Comparison of ENCODE assay signal across 8 mouse cellular contexts in genomic region chr4:136143193-136143976, GRCm38 (mm10). TPM values are rescaled to one million over a fixed set of nuclear protein-coding genes. Genes with fewer than 3 reads are reported as not detected.
DNase-seq lines count a peak whose midpoint lies in the region; ATAC-seq and TF ChIP-seq lines count a peak whose summit lies in the region.

Gene Id3, plus strand, starts transcription at chr4:136143497.

- peak within 1 kb of the TSS; percentile 77 for H3K4me2 ChIP-seq in forebrain, embryonic 16.5 days (ENCODE audit: low read length)
- peak within 1 kb of the TSS; percentile 68 for H3K4me2 ChIP-seq in lung, postnatal 0 days (replicated peaks; ENCODE audit: low read depth, low read length)

- peak; percentile 88 for TF ChIP-seq EP300 in lung, postnatal 0 days (IDR thresholded peaks at IDR 0.05)

- DNase-seq in CD8-positive naive resting alpha-beta T cell, adult 2 months (ENCODE audit: low read depth in 2 of 2, low spot score in 2 of 2), result peak; percentile 86 to 90
- DNase-seq in adrenal gland, postnatal 25 days, result peak; percentile 95
- DNase-seq in heart, postnatal 4 days, result peak; percentile 97
- DNase-seq in layer of hippocampus, adult 8-10 months (ENCODE audit: low spot score in 2 of 2), result peak; percentile 64 to 72
- peak; percentile 98 for DNase-seq in lung, postnatal 0 days (ENCODE audit: low spot score)
- peak; percentile 91 for DNase-seq in ovary, postnatal 10 days (ENCODE audit: low spot score)
- peak; percentile 93 to 94 for DNase-seq in thymus, postnatal 10 days (ENCODE audit: low spot score in 2 of 2)

- peak within 1 kb of the TSS; percentile 44 for H3K4me3 ChIP-seq in forebrain, embryonic 16.5 days (replicated peaks; ENCODE audit: low read length)
- peak within 1 kb of the TSS; percentile 92 for H3K4me3 ChIP-seq in lung, postnatal 0 days (ENCODE audit: low read depth, low read length)

- peaks cover 25% of the 10 kb centered on the region for H3K27me3 ChIP-seq in forebrain, embryonic 16.5 days (replicated peaks; ENCODE audit: control insufficient read depth, insufficient read depth, low read length)
- H3K27me3 ChIP-seq in lung, postnatal 0 days (replicated peaks; ENCODE audit: insufficient read depth, low read length), result no peaks in the 10 kb centered on the region

- WGBS in forebrain, embryonic 16.5 days, result under 1% methylated on average over 37 of the region's 39 CpGs
- WGBS in lung, postnatal 0 days, result 3% methylated on average over 38 of the region's 39 CpGs

- no peaks in the 10 kb centered on the region for H3K9me3 ChIP-seq in forebrain, embryonic 16.5 days (ENCODE audit: control insufficient read depth, low read length)
- H3K9me3 ChIP-seq in lung, postnatal 0 days (ENCODE audit: low read length), result no peaks in the 10 kb centered on the region

- 0 out of 2 replicates have a peak, but pooled peaks have one; percentile 5 for TF ChIP-seq CTCF in lung, postnatal 0 days (IDR thresholded peaks at IDR 0.05)

- peak within 1 kb of the TSS; percentile 45 for H3K27ac ChIP-seq in forebrain, embryonic 16.5 days (ENCODE audit: low read length)
- H3K27ac ChIP-seq in lung, postnatal 0 days (ENCODE audit: low read length), result peak within 1 kb of the TSS; percentile 97

- ATAC-seq in forebrain, embryonic 16.5 days, result peak; percentile 84
- ATAC-seq in lung, postnatal 0 days, result peak; percentile 78

- peaks cover 51% of the 10 kb centered on the region for H3K4me1 ChIP-seq in forebrain, embryonic 16.5 days (replicated peaks; ENCODE audit: control insufficient read depth, insufficient read depth, low read length)
- peaks cover 49% of the 10 kb centered on the region for H3K4me1 ChIP-seq in lung, postnatal 0 days (ENCODE audit: insufficient read depth, low read depth, low read length)

- peak within 1 kb of the TSS; percentile 55 for H3K9ac ChIP-seq in forebrain, embryonic 16.5 days (replicated peaks; ENCODE audit: low read depth, low read length)
- peak within 1 kb of the TSS; percentile 99 for H3K9ac ChIP-seq in lung, postnatal 0 days (replicated peaks; ENCODE audit: low read depth)

- no peaks in the 10 kb centered on the region for H3K36me3 ChIP-seq in forebrain, embryonic 16.5 days (ENCODE audit: control insufficient read depth, insufficient read depth)
- no peaks in the 10 kb centered on the region for H3K36me3 ChIP-seq in lung, postnatal 0 days (ENCODE audit: insufficient read depth, low read length)

RNA-seq across cellular contexts. Expression of gene Id3, which starts in this region (rescaled TPM):
- 59.6 and 78.0 TPM in 2 replicates for total RNA-seq in adrenal gland, postnatal 25 days (2021)
- polyA plus RNA-seq in forebrain, embryonic 16.5 days (2015; fragmentation: Nextera tagmentation; extraction: Ambion mirVana), result 85.1 and 102 TPM in 2 replicates
- total RNA-seq in heart, postnatal 4 days (2021), result 10 to 100 TPM; 96.2 to 97.8 TPM
- 10 to 100 TPM; 40.5 to 59.5 (median 48.7) TPM for total RNA-seq in layer of hippocampus, adult 8-10 months (2022)
- polyA plus RNA-seq in lung, postnatal 0 days (2015; fragmentation: Nextera tagmentation; extraction: Ambion mirVana), result 430 and 477 TPM in 2 replicates

Comparison
In these comparisons a context has a peak if more than half of its experiments do, and no peak if none do; other contexts are left out.
1. Peak in every context shown above with its lines: DNase-seq, ATAC-seq, H3K4me3 ChIP-seq and H3K27ac ChIP-seq.